In the genomic region with DNA sequence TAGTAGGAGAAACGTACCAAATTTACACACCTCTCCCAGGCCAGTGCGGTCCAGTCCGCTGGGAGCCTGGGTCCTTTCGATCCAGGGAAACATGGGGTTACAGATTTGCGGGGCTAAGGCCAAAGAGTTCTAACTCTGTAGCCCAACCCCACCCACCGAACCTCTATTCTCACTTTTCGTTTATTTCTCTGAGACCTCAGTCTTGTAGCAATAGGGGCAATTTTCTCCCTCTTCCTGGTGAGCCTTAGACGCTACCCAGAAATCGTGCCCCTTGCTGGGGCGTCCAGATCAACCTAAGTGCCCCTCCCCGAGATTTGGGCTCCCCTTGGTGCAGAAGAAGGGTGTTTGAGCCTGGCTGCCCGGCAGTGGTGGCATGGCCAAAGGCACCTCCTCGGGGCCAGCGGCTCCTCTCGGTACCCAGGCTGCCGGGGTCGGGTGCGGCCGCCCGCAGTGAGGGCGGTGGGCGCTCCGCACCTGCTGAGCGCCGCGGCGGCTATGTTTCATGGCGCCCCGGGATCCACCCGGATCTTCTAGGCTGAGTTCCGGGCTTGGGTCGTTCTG, we compare ENCODE assay signal across 9 mouse cellular contexts. TPM values are rescaled to one million over a fixed set of nuclear protein-coding genes. Genes with fewer than 3 reads are reported as not detected.
DNase-seq lines count a peak whose midpoint lies in the region; ATAC-seq and TF ChIP-seq lines count a peak whose summit lies in the region.
"Had no signal": no experiment of that assay in that cellular context is flagged by ENCODE, and none has a peak within 500 bp of the region (broad histone marks: within the 10 kb centered on the region; RNA-seq: fewer than 3 reads in every experiment).

No protein-coding gene starts in this region.

- peak overlapping the region; percentile 99 for H3K4me2 ChIP-seq in neural tube, embryonic 14.5 days (ENCODE audit: low read depth, low read length)

- H3K4me1 ChIP-seq in heart, adult 2 months (ENCODE audit: control insufficient read depth, insufficient read depth, low read length), result peaks cover 2% of the 10 kb centered on the region; the same call in 1 of the 2 replicates
- peaks cover 48% of the 10 kb centered on the region for H3K4me1 ChIP-seq in testis, adult 2 months (ENCODE audit: control insufficient read depth, insufficient read depth, low read length)
- H3K4me1 ChIP-seq in neural tube, embryonic 14.5 days (ENCODE audit: control insufficient read depth, insufficient read depth, low read length), result peaks cover 48% of the 10 kb centered on the region

- no peaks in the 10 kb centered on the region for H3K36me3 ChIP-seq in heart, adult 2 months (ENCODE audit: control insufficient read depth, insufficient read depth, low read length)
- H3K36me3 ChIP-seq in testis, adult 2 months (ENCODE audit: control insufficient read depth, insufficient read depth, low read length), result no peaks in the 10 kb centered on the region
- no peaks in the 10 kb centered on the region for H3K36me3 ChIP-seq in neural tube, embryonic 14.5 days (ENCODE audit: control insufficient read depth, insufficient read depth, low read length)
- H3K36me3 ChIP-seq: G1E had no signal

- H3K79me2 ChIP-seq in heart, adult 2 months (replicated peaks; ENCODE audit: control insufficient read depth, insufficient read depth, low read length), result no peaks in the 10 kb centered on the region

- peaks cover 16% of the 10 kb centered on the region for H3K27me3 ChIP-seq in heart, adult 2 months (ENCODE audit: control insufficient read depth, insufficient read depth, low read length)
- peaks cover 6% of the 10 kb centered on the region for H3K27me3 ChIP-seq in testis, adult 2 months (ENCODE audit: control insufficient read depth, insufficient read depth, low read length)
- peaks cover 36% of the 10 kb centered on the region for H3K27me3 ChIP-seq in neural tube, embryonic 14.5 days (ENCODE audit: control insufficient read depth, insufficient read depth, low read length)

- DNase-seq in heart, adult 2 months, result peak; percentile 50 to 68
- no peak for DNase-seq in heart, postnatal 25 days (ENCODE audit: low spot score)
- DNase-seq in testis, postnatal 14 days (ENCODE audit: low spot score), result no peak
- peak; percentile 26 to 41 for DNase-seq in kidney, postnatal 4 days
- DNase-seq in layer of hippocampus, adult 9-10 months (ENCODE audit: low spot score), result no peak

- no peaks in the 10 kb centered on the region for H3K9me3 ChIP-seq in neural tube, embryonic 14.5 days (ENCODE audit: control insufficient read depth, low read length)

- peak overlapping the region; percentile 41 for H3K9ac ChIP-seq in heart, adult 2 months (ENCODE audit: low read depth, low read length)
- peak overlapping the region; percentile 97; the same call in 1 of the 2 replicates for H3K9ac ChIP-seq in neural tube, embryonic 14.5 days (replicated peaks; ENCODE audit: low read depth, low read length)

- H3K27ac ChIP-seq in heart, adult 2 months, result peak overlapping the region; percentile 96
- H3K27ac ChIP-seq in testis, adult 2 months (ENCODE audit: control insufficient read depth, insufficient read depth, low read depth, low read length), result no peak overlapping the region
- no peak overlapping the region for H3K27ac ChIP-seq in neural tube, embryonic 14.5 days (ENCODE audit: low read depth, low read length)

- peak overlapping the region; percentile 86 for H3K4me3 ChIP-seq in heart, adult 2 months
- peak overlapping the region; percentile 29; the same call in 1 of the 2 replicates for H3K4me3 ChIP-seq in testis, adult 2 months (ENCODE audit: control insufficient read depth, low read depth, low read length)
- H3K4me3 ChIP-seq in neural tube, embryonic 14.5 days (ENCODE audit: low read depth, low read length), result peak overlapping the region; percentile 60

- TF ChIP-seq CTCF in heart, adult 2 months (IDR thresholded peaks at IDR 0.05), result no peak
- no peak for TF ChIP-seq CTCF in testis, adult 2 months (IDR thresholded peaks at IDR 0.05; ENCODE audit: control insufficient read depth, insufficient read depth, insufficient replicate concordance, low read depth, low read length)

- intact Hi-C loops in heart, adult 2 months (cut with DNase I), result loop anchor here (2.0 kb wide), 2 partner anchors 15 to 71 kb away; partner anchors contain the start of gene Cbx8
- intact Hi-C loops in heart, postnatal 25 days (cut with DNase I), result loop anchor here (2.0 kb wide), 2 partner anchors 13 to 27 kb away; no protein-coding TSS in a partner anchor

- TF ChIP-seq POLR2A in heart, adult 2 months (IDR thresholded peaks at IDR 0.05; ENCODE audit: insufficient read depth, low read depth, low read length), result no peak
- no peak for TF ChIP-seq POLR2A in testis, adult 2 months (IDR thresholded peaks at IDR 0.05; ENCODE audit: control insufficient read depth, low read depth, low read length)

- no peak for ATAC-seq in neural tube, embryonic 14.5 days (ENCODE audit: low read depth)
- no peak for ATAC-seq in erythroblast, adult 5-6 weeks (replicated peaks; ENCODE audit: low FRiP score, poor library complexity, severe bottlenecking)

- TF ChIP-seq EP300 in heart, adult 2 months (IDR thresholded peaks at IDR 0.05; ENCODE audit: insufficient read depth, low read depth, low read length), result no peak

- WGBS in heart, adult 2 months, result 3% methylated on average over 32 of the region's 32 CpGs
- under 1% methylated on average over 32 of the region's 32 CpGs for WGBS in neural tube, embryonic 14.5 days

RNA-seq across cellular contexts. Expression of gene Cbx8, which starts 14.9 kb away (rescaled TPM):
- 1 to 10 TPM; 4.0 to 5.3 TPM for total RNA-seq in heart, adult 2 months (2021)
- 2.0 and 2.7 TPM in 2 replicates for polyA plus RNA-seq in heart, adult 2 months (2012; rRNA removed)
- total RNA-seq in heart, postnatal 25 days (2021), result 1 to 10 TPM; 4.4 to 7.6 TPM
- 0.53 and 0.79 TPM in 2 replicates for polyA plus RNA-seq in testis, adult 2 months (2012; rRNA removed)
- polyA plus RNA-seq in neural tube, embryonic 14.5 days (2014; fragmentation: Nextera tagmentation; extraction: Ambion mirVana), result 7.7 and 10.1 TPM in 2 replicates
- total RNA-seq in erythroblast, adult 5-6 weeks (2015; ENCODE audit: low replicate concordance), result 0.38 and 0.42 TPM in 2 replicates
- 0.70 and 1.4 TPM in 2 replicates for total RNA-seq in erythroblast, adult 5-6 weeks (2017; ENCODE audit: low replicate concordance)
- total RNA-seq: G1E had no signal
- polyA plus RNA-seq: G1E had no signal

RNA-seq across cellular contexts. Expression of gene Cbx4, which starts 30.4 kb away (rescaled TPM):
- total RNA-seq in heart, adult 2 months (2021), result 10 to 100 TPM in 1 of 2 experiments, 1 to 10 TPM in 1; 8.1 to 12.3 TPM
- polyA plus RNA-seq in heart, adult 2 months (2012; rRNA removed), result 4.7 and 5.4 TPM in 2 replicates
- 10 to 100 TPM; 14.0 to 14.8 TPM for total RNA-seq in heart, postnatal 25 days (2021)
- polyA plus RNA-seq in testis, adult 2 months (2012; rRNA removed), result 3.3 and 3.8 TPM in 2 replicates
- polyA plus RNA-seq in neural tube, embryonic 14.5 days (2014; fragmentation: Nextera tagmentation; extraction: Ambion mirVana), result 14.5 and 15.1 TPM in 2 replicates
- 4.8 and 7.7 TPM in 2 replicates for total RNA-seq in erythroblast, adult 5-6 weeks (2015; ENCODE audit: low replicate concordance)
- 4.3 and 9.4 TPM in 2 replicates for total RNA-seq in erythroblast, adult 5-6 weeks (2017; ENCODE audit: low replicate concordance)
- total RNA-seq: G1E had no signal

RNA-seq across cellular contexts. Expression of gene Cbx2, which starts 32.9 kb away (rescaled TPM):
- total RNA-seq in heart, adult 2 months (2021), result 1 to 10 TPM; 1.7 to 2.3 TPM
- 2.3 and 3.0 TPM in 2 replicates for polyA plus RNA-seq in heart, adult 2 months (2012; rRNA removed)
- total RNA-seq in heart, postnatal 25 days (2021), result 1 to 10 TPM; 3.8 to 3.9 TPM
- polyA plus RNA-seq in testis, adult 2 months (2012; rRNA removed), result 2.3 and 2.4 TPM in 2 replicates
- polyA plus RNA-seq in neural tube, embryonic 14.5 days (2014; fragmentation: Nextera tagmentation; extraction: Ambion mirVana), result 5.7 and 11.5 TPM in 2 replicates
- 0.19 and 0.42 TPM in 2 replicates for total RNA-seq in erythroblast, adult 5-6 weeks (2015; ENCODE audit: low replicate concordance)
- not detected in 2 replicates for total RNA-seq in erythroblast, adult 5-6 weeks (2017; ENCODE audit: low replicate concordance)
- polyA plus RNA-seq: G1E had no signal

Comparison
In these comparisons a context has a peak if more than half of its experiments do, and no peak if none do; other contexts are left out.
1. DNase-seq: peak in heart, adult 2 months (2 of 2) and kidney, postnatal 4 days (2 of 2); none in heart, postnatal 25 days (single experiment), testis, postnatal 14 days (single experiment) and layer of hippocampus, adult 9-10 months (single experiment).
2. H3K4me3 ChIP-seq: peak in every context shown above with its lines; median percentile 86 in heart, adult 2 months; 60 in neural tube, embryonic 14.5 days; 29 in testis, adult 2 months.